Mouse (Mus musculus) heart, embryonic 16.5 days (tissue): Measurements from ENCODE around the gene Klhl10. TPM values are rescaled to one million over a fixed set of nuclear protein-coding genes. Genes with fewer than 3 reads are reported as not detected.

ENCODE experiments used
- ATAC-seq: fragments of 200-750 bp; cut with Nextera tagmentation; replicated peaks from 2 replicates; pipeline ENCODE4 v1.8.0; 2017; ENCODE audit warnings: moderate number of reproducible peaks; ENCODE audit not compliant: insufficient read depth, low FRiP score; ENCODE audit errors: extremely low read depth
- H3K27ac ChIP-seq: fragments of 300-500 bp; sonication (generic); 2 replicates; pipeline ENCODE4 v1.5.1; 2014; ENCODE audit warnings: mild to moderate bottlenecking, low read length, control low read depth, moderate library complexity
- H3K27me3 ChIP-seq: fragments of 300-500 bp; sonication (generic); 2 replicates; pipeline ENCODE4 v1.6.1; 2014; ENCODE audit warnings: low read length, mixed read lengths; ENCODE audit not compliant: control insufficient read depth, insufficient read depth
- H3K36me3 ChIP-seq: fragments of 300-500 bp; sonication (generic); 2 replicates; pipeline ENCODE4 v1.6.1; 2014; ENCODE audit not compliant: control insufficient read depth, insufficient read depth
- H3K4me1 ChIP-seq: fragments of 300-500 bp; sonication (generic); 2 replicates; pipeline ENCODE4 v1.6.1; 2014; ENCODE audit warnings: low read length, mixed read lengths; ENCODE audit not compliant: control insufficient read depth, insufficient read depth
- H3K4me2 ChIP-seq: fragments of 300-500 bp; sonication (generic); 2 replicates; pipeline ENCODE4 v1.6.1; 2014; ENCODE audit warnings: low read depth, mild to moderate bottlenecking, control low read depth, low read length
- H3K4me3 ChIP-seq: fragments of 300-500 bp; sonication (generic); 2 replicates; pipeline ENCODE4 v1.5.1; 2014; ENCODE audit warnings: mild to moderate bottlenecking, control low read depth, low read length
- H3K9ac ChIP-seq: fragments of 300-500 bp; sonication (generic); 2 replicates; pipeline ENCODE4 v1.6.1; 2014; ENCODE audit warnings: low read length, control low read depth
- H3K9me3 ChIP-seq: fragments of 300-500 bp; sonication (generic); replicated peaks from 2 replicates; pipeline ENCODE4 v1.6.1; 2016; ENCODE audit warnings: low read length; ENCODE audit not compliant: control insufficient read depth
- WGBS: fragments of 180-500 bp; shearing (Covaris S2); extraction: QIAGEN DNeasy Blood & Tissue Kit; methylation state at CpG from one replicate; pipeline ENCODE4 v1.1.7; 2014; 5-methylcytosine and 5-hydroxymethylcytosine counted together
- polyA plus RNA-seq: library from polyadenylated mRNA; unstranded; fragments of >200 nt; fragmentation: Nextera tagmentation; extraction: Ambion mirVana; gene quantifications from 2 replicates; pipeline ENCODE4 v1.2.1, GENCODE M21; 2015

Klhl10 gene
- polyA plus RNA-seq, 1 experiment from 2014 or later: 0.29 TPM

DNA sequence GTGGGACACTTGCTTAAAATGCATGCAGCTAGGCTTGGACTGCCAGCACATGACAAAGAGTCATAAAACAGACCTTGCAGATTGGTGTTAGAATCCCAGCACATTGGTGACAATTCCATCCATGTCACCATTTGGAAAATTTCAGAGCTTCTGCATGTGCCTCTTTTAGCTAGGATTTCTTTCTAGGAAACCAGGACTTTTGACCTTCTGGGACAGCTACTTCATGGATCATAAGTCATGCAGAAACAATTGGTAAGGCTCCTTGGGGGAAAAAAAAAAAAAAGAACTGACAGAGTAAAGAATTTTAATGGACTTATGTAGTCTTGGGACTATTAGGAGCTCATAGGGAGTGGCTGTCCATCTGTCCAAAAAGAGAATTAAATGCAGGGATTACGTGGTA, 3.8 kb upstream of the Klhl10 start:
- Histone ChIP-seq H3K4me3 (no peak overlapping the region), H3K27ac (no peak overlapping the region), H3K9me3 (no peaks in the 10 kb centered on the region), H3K36me3 (peaks cover 12% of the 10 kb centered on the region), H3K4me2 (no peak overlapping the region), H3K9ac (no peak overlapping the region), H3K4me1 (peaks cover 15% of the 10 kb centered on the region), H3K27me3 (no peaks in the 10 kb centered on the region)
- ATAC-seq: no peak
- 85% methylated on average over 1 of the region's 1 CpGs for WGBS

DNA sequence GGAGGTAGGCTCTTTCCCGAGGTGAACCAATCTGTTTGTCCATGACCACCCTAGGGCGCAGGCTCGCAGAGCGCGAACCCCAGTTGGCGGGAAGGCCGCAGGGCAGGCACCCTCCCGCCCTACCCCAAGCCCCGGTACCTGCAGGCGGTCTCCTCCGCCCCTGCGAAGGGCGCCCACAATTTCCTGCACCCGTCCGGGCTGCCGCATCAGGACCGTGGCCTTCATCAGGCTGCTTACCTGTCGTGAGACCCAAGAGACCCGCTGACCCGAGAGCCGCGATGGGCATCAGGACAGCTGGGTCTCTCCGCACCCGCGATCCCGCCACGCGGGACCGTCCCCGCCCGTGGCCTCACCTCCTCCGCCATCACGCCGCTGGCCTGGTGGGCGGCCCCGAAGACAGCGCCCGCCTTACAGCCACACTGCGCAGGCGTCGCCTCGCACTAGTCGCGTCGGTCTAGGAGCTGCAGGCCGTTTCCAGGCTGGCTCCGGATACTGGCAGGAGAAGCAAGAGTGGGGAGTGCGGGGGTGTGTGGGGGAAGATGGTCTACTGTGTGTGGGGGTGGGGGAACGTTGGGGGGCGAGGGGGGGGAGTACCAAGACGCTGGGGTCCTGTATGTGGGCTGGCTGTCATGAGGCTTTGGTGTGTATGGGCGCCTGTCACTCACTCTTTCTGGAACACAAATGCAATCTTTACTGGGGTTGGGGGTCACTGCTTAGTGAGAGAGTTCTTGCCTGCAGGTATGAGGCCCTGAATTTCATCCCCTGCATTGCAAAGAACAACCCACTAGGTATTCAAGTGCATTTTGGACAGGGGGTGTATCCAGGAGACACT, 810 bp upstream of the Klhl10 start:
- Histone ChIP-seq H3K36me3 (peaks cover 10% of the 10 kb centered on the region), H3K9ac (peak overlapping the region; percentile 95), H3K27ac (peak overlapping the region; percentile 61), H3K27me3 (no peaks in the 10 kb centered on the region), H3K4me2 (peak overlapping the region; percentile 75), H3K4me1 (peaks cover 15% of the 10 kb centered on the region), H3K9me3 (no peaks in the 10 kb centered on the region), H3K4me3 (peak overlapping the region; percentile 91)
- WGBS: 1% methylated on average over 52 of the region's 52 CpGs
- peak; percentile 96 for ATAC-seq

DNA sequence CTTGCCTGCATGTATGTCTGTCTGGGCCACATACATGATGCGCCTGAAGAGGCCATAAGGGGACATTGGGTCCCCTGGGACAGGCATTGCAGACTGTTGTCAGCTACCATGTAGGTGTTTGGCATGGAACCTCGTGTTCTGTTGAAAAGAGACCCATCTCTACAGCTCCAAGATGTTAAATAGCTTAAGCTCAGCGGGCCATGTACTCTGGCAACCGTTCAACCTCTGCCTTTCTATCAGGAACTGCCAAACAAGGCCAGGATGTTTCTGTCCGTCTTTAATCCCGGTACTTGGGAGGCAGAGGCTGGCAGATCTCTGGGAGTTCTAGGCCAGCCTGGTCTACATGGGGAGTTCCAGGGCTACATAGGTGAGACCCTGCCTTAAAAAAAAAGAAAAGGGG, 908 bp downstream of the Klhl10 start:
- 77% methylated on average over 6 of the region's 6 CpGs for WGBS
- Histone ChIP-seq H3K9me3 (no peaks in the 10 kb centered on the region), H3K27me3 (no peaks in the 10 kb centered on the region), H3K36me3 (no peaks in the 10 kb centered on the region; the same call in 1 of the 2 replicates), H3K4me3 (no peak overlapping the region), H3K27ac (no peak overlapping the region), H3K4me2 (no peak overlapping the region), H3K9ac (no peak overlapping the region), H3K4me1 (peaks cover 15% of the 10 kb centered on the region)
- no peak for ATAC-seq

DNA sequence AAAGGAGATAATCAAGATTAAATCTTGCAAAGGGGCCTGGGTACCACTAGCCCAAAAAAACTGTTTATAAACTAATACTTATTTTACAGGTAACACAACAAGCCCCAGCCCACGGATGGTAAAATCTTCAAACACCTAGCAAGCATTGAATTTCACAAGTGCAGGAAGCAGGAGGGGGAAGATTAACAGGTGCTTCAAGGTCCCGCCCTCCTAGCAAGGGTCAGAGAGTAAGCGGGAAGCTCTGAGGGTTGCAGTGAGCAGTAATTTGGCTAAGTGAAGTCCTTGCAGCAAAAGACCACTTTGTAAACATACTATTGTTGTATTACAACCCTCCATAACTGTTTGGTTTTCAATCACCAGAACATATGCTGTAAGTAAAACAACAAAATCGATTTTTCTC, 15.5 kb downstream of the Klhl10 start:
- Histone ChIP-seq H3K4me1 (no peaks in the 10 kb centered on the region), H3K36me3 (peaks cover 7% of the 10 kb centered on the region), H3K27ac (no peak overlapping the region), H3K9me3 (no peaks in the 10 kb centered on the region), H3K4me3 (no peak overlapping the region), H3K4me2 (no peak overlapping the region), H3K27me3 (no peaks in the 10 kb centered on the region), H3K9ac (no peak overlapping the region)
- 77% methylated on average over 4 of the region's 4 CpGs for WGBS
- no peak for ATAC-seq

DNA sequence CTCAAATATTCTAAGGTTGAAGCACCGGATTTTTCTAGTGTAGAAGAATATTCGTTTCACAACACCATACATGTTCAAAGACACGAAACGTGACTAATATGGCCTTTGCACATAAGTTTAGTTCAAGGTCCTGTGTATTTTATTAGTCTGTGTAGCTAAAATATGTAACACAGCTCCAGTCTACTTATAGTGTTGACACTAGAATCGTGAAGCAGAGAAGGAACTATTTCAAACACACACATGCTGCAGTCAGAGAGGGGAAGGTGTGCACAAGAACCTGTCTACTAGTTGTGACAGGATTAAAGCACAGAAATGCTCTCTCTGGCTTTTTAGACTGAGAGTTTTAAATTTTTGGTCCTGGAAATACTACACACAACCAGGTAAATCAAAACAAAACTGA, 16.0 kb downstream of the Klhl10 start:
- H3K4me1 ChIP-seq: no peaks in the 10 kb centered on the region
- H3K4me2 ChIP-seq: no peak overlapping the region
- WGBS: 73% methylated on average over 5 of the region's 5 CpGs
- no peak overlapping the region for H3K4me3 ChIP-seq
- H3K27ac ChIP-seq: no peak overlapping the region
- no peaks in the 10 kb centered on the region for H3K9me3 ChIP-seq
- H3K27me3 ChIP-seq: no peaks in the 10 kb centered on the region
- peaks cover 9% of the 10 kb centered on the region for H3K36me3 ChIP-seq
- ATAC-seq: no peak
- H3K9ac ChIP-seq: no peak overlapping the region

DNA sequence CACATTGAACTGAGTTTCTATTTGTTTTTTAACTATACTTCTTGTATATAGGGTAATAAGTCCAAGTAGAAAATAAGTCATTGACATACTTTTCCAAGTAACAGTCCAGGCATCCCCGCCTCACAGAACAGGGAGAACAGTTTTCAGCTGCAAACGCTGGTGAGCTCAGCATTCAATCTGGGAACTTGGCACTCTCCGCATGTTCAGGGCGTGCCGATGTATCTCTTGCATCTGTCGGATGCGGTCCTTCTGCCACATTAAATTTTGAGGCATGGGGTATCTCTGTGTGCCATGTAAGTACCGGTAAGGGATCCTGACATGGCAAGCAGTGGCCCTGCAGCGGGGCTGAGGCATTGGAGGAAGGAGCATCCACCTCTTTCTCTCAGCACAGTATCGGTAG, 21.0 kb downstream of the Klhl10 start:
- no peak for ATAC-seq
- WGBS: 94% methylated on average over 10 of the region's 10 CpGs
- no peak overlapping the region for H3K9ac ChIP-seq

DNA sequence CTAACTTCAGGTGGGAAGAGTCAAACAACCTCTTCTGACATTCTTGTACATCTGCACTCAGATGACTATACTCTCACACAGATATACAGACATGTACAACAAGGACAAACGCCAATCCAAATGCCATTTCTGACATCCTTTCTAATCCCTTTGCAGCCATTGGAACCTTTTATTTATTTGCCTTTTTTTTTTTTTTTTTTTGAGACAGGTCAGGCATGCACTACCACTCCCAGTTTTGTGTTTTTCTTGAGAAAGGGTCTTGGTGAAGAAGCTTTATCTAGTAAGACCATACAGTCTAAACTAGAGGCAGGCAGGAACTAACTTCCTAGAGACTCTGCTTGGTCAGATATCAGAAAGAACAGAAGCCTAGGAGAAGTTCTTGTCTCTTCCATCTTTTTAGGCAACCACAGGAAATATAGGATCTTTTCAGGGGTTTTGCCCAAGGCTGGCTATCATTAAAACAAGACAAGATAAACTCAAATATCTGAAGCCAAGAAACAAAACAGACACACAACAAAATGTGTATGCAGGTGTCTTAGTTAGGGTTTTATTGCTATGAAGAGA, 23.6 kb downstream of the Klhl10 start:
- Histone ChIP-seq H3K36me3 (peaks cover 14% of the 10 kb centered on the region), H3K4me1 (peaks cover 2% of the 10 kb centered on the region), H3K27me3 (no peaks in the 10 kb centered on the region), H3K9ac (no peak overlapping the region), H3K4me2 (no peak overlapping the region), H3K9me3 (no peaks in the 10 kb centered on the region), H3K27ac (no peak overlapping the region), H3K4me3 (no peak overlapping the region)
- ATAC-seq: no peak
- WGBS: 89% methylated on average over 1 of the region's 1 CpGs

More for the DNA sequence above, 21.0 kb downstream of the Klhl10 start:
- no peaks in the 10 kb centered on the region for H3K9me3 ChIP-seq
- no peaks in the 10 kb centered on the region for H3K27me3 ChIP-seq
- H3K4me3 ChIP-seq: no peak overlapping the region
- H3K4me1 ChIP-seq: no peaks in the 10 kb centered on the region
- peaks cover 16% of the 10 kb centered on the region for H3K36me3 ChIP-seq
- H3K27ac ChIP-seq: no peak overlapping the region
- no peak overlapping the region for H3K4me2 ChIP-seq

DNA sequence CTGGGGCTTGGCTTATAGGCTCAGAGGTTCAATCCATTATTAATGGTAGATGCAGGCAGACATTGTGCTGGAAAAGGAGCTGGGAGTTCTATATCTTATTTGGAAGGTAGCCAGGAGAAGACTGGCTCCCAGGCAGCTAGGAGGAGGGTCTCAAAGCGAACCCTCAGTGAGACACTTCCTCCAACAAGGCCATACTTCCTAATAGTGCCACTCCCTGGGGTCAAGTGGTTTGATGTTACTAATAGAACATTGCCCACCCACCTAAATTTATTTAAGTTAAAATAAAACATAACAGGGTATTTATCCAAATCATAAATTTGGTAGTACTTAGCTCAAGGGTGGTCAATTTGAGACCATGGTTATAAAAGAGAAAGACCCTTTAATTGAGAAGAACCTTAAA, 24.1 kb downstream of the Klhl10 start:
- no peaks in the 10 kb centered on the region for H3K9me3 ChIP-seq
- peaks cover 7% of the 10 kb centered on the region for H3K4me1 ChIP-seq
- peaks cover 12% of the 10 kb centered on the region for H3K36me3 ChIP-seq
- no peak overlapping the region for H3K4me2 ChIP-seq
- 63% methylated on average over 1 of the region's 1 CpGs for WGBS
- no peak overlapping the region for H3K9ac ChIP-seq
- no peak overlapping the region for H3K27ac ChIP-seq
- no peaks in the 10 kb centered on the region for H3K27me3 ChIP-seq
- H3K4me3 ChIP-seq: no peak overlapping the region
- ATAC-seq: no peak

DNA sequence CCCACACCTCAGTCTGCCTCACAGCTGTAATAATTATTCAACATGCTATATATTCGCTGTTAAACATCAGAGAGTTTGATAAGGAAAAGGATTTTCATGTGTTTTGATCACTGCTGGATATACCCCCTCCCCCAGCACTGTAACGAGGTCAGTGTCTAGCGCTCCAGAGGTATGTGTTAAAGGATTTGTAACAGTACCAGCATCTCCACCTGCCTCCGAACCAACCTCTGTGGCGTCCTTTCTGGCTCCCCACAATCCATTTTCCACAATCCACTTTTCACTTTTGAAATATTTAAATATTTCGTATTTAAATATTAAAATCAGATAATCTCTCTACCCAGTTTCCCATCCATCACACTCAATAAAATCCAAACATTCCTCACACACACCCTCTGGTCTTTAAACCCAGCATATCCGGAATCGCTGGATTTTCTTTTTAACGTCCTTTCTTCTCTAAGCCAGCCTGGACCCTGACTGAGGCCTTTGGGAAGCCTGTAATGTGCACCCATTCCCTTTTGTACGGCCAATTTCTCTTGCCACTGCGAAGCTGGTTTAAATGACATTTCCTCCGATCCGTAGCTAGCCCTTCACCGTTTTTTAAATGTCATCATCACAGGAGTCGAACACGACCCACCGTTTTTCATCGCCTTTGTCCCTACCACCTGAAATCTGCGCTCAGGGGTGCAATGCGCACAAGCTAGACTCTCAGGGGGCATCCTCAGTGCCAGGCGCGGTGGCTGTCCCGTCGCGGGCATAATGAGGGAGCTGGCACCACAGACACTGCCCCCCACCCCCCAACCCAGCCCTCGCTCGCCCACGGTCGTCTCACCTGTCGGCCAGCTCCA, 29.9 kb downstream of the Klhl10 start:
- peaks cover 7% of the 10 kb centered on the region for H3K36me3 ChIP-seq
- H3K4me1 ChIP-seq: peaks cover 16% of the 10 kb centered on the region
- H3K4me3 ChIP-seq: peak overlapping the region; percentile 76
- WGBS: 4% methylated on average over 30 of the region's 30 CpGs
- peak overlapping the region; percentile 93 for H3K9ac ChIP-seq
- H3K27ac ChIP-seq: no peak overlapping the region
- H3K9me3 ChIP-seq: no peaks in the 10 kb centered on the region
- ATAC-seq: no peak
- no peaks in the 10 kb centered on the region for H3K27me3 ChIP-seq
- H3K4me2 ChIP-seq: peak overlapping the region; percentile 96
